Mouse (Mus musculus) kidney, adult 18-20 months (tissue): ENCODE data around the gene Scn7a.

Experiments used
- DNase-seq: peaks from one replicate; pipeline ENCODE4 v3.0.0; 2021

Gene Scn7a

GRCm38 (mm10) chr2:66784765-66785164, at the start of gene Scn7a:
Gene Scn7a, minus strand, starts transcription at chr2:66784914.
- no peak for DNase-seq

GRCm38 (mm10) chr2:66827729-66828128, 43.0 kb upstream of the Scn7a start:
- DNase-seq: no peak

- DNase-seq: no peak
Measured at GRCm38 (mm10) chr2:66819862-66820559, 35.3 kb upstream of the Scn7a start.

- no peak for DNase-seq
Measured at GRCm38 (mm10) chr2:66799676-66800249, 15.0 kb upstream of the Scn7a start.

GRCm38 (mm10) chr2:66797493-66797892, 12.8 kb upstream of the Scn7a start:
- DNase-seq: no peak

GRCm38 (mm10) chr2:66791629-66792028, 6.9 kb upstream of the Scn7a start:
- no peak for DNase-seq

- no peak for DNase-seq
Measured at GRCm38 (mm10) chr2:66780884-66781283, 3.8 kb downstream of the Scn7a start.

GRCm38 (mm10) chr2:66767980-66768379, 16.7 kb downstream of the Scn7a start:
- no peak for DNase-seq

- no peak for DNase-seq
Measured at GRCm38 (mm10) chr2:66765170-66765569, 19.5 kb downstream of the Scn7a start.

GRCm38 (mm10) chr2:66762905-66763304, 21.8 kb downstream of the Scn7a start:
- no peak for DNase-seq

- no peak for DNase-seq
Measured at GRCm38 (mm10) chr2:66728002-66728401, 56.7 kb downstream of the Scn7a start.

- no peak for DNase-seq
Measured at GRCm38 (mm10) chr2:66727585-66727974, 57.1 kb downstream of the Scn7a start.

- no peak for DNase-seq
Measured at GRCm38 (mm10) chr2:66726878-66727584, 57.7 kb downstream of the Scn7a start.

GRCm38 (mm10) chr2:66712071-66712470, 72.6 kb downstream of the Scn7a start:
- DNase-seq: no peak

GRCm38 (mm10) chr2:66692300-66692699, 92.4 kb downstream of the Scn7a start:
- no peak for DNase-seq

- no peak for DNase-seq
Measured at GRCm38 (mm10) chr2:66661988-66662387, 122.7 kb downstream of the Scn7a start.

GRCm38 (mm10) chr2:66656430-66656829, 128.3 kb downstream of the Scn7a start:
- DNase-seq: no peak

- DNase-seq: no peak
Measured at GRCm38 (mm10) chr2:66655431-66655830, 129.3 kb downstream of the Scn7a start.

GRCm38 (mm10) chr2:66644384-66644783, 140.3 kb downstream of the Scn7a start:
- DNase-seq: no peak

- no peak for DNase-seq
Measured at GRCm38 (mm10) chr2:66634580-66635359, 149.9 kb downstream of the Scn7a start, which contains the start of gene Scn9a. Gene Scn9a, minus strand, starts transcription at chr2:66634962.

GRCm38 (mm10) chr2:66632728-66633127, 152.0 kb downstream of the Scn7a start:
- no peak for DNase-seq
